Mouse (Mus musculus) MEL (cell line): Measurements from ENCODE around the gene Timp2. TPM values are rescaled to one million over a fixed set of nuclear protein-coding genes. Genes with fewer than 3 reads are reported as not detected.

ENCODE experiments used
- DNase-seq: peaks from one replicate; pipeline ENCODE4 v3.0.0; 2011; ENCODE audit warnings: low read depth, low spot score
- H3K27ac ChIP-seq: 2 replicates; pipeline ENCODE4 v1.5.1; 2012; ENCODE audit warnings: low read depth, mild to moderate bottlenecking, control low read depth, low read length, moderate library complexity; ENCODE audit not compliant: control insufficient read depth
- H3K27me3 ChIP-seq, 2 experiments: fragments of 150-350 bp in 1 of 2; sonication (generic) in 1 of 2; 2 replicates each; pipeline ENCODE4 v1.6.1; 2012; ENCODE audit warnings: low read length in 2 of 2, mild to moderate bottlenecking in 2 of 2, improper control_type of control experiment in 1 of 2, moderate library complexity in 1 of 2; ENCODE audit not compliant: insufficient read depth in 2 of 2, control insufficient read depth in 1 of 2
- H3K36me3 ChIP-seq, 2 experiments: 2 replicates each; pipeline ENCODE4 v1.6.1; 2012 to 2014; ENCODE audit warnings: low read length in 2 of 2, improper control_type of control experiment in 1 of 2, inconsistent platforms in 1 of 2, mild to moderate bottlenecking in 1 of 2; ENCODE audit not compliant: insufficient read depth in 2 of 2, control insufficient read depth in 1 of 2
- H3K4me1 ChIP-seq, 2 experiments: fragments of 150-350 bp in 1 of 2; sonication (generic) in 1 of 2; 2 replicates each; pipeline ENCODE4 v1.6.1; 2012; ENCODE audit warnings: low read length in 2 of 2, improper control_type of control experiment in 1 of 2, mild to moderate bottlenecking in 1 of 2; ENCODE audit not compliant: insufficient read depth in 2 of 2, control insufficient read depth in 1 of 2
- H3K4me3 ChIP-seq, 2 experiments: fragments of 150-350 bp in 1 of 2; sonication (generic) in 1 of 2; 2 replicates each; pipeline ENCODE4 v1.5.1; 2012; ENCODE audit warnings: low read depth in 2 of 2, low read length in 2 of 2, mild to moderate bottlenecking in 2 of 2, moderate library complexity in 2 of 2, control low read depth in 1 of 2, improper control_type of control experiment in 1 of 2; ENCODE audit not compliant: control insufficient read depth in 1 of 2, insufficient read depth in 1 of 2
- H3K79me2 ChIP-seq: 2 replicates; pipeline ENCODE4 v1.6.1; 2012; ENCODE audit warnings: mild to moderate bottlenecking, low read length, moderate library complexity; ENCODE audit not compliant: control insufficient read depth, poor library complexity, insufficient read depth
- H3K9ac ChIP-seq: 2 replicates; pipeline ENCODE4 v1.6.1; 2012; ENCODE audit warnings: low read depth, mild to moderate bottlenecking, control low read depth, low read length, moderate library complexity; ENCODE audit not compliant: control insufficient read depth, poor library complexity, severe bottlenecking
- H3K9me3 ChIP-seq: fragments of 150-350 bp; sonication (generic); replicated peaks from 2 replicates; pipeline ENCODE4 v1.6.1; 2012; ENCODE audit warnings: mild to moderate bottlenecking, low read length, improper control_type of control experiment, moderate library complexity; ENCODE audit not compliant: insufficient read depth
- CHD2 ChIP-seq: IDR thresholded peaks from 2 replicates; pipeline ENCODE4 v1.6.1; 2011; ENCODE audit warnings: low read length, improper control_type of control experiment
- E2F4 ChIP-seq: IDR thresholded peaks from 2 replicates; pipeline ENCODE4 v1.6.1; 2011; ENCODE audit warnings: low read depth, low read length, improper control_type of control experiment, borderline replicate concordance
- EP300 ChIP-seq, 2 experiments: IDR thresholded peaks; 2 replicates each; pipeline ENCODE4 v1.6.1; 2011; ENCODE audit warnings: improper control_type of control experiment in 2 of 2, low read length in 2 of 2, low read depth in 1 of 2, mild to moderate bottlenecking in 1 of 2
- JUND ChIP-seq: IDR thresholded peaks from 2 replicates; pipeline ENCODE4 v1.6.1; 2011; ENCODE audit warnings: low read depth, mild to moderate bottlenecking, improper control_type of control experiment, low read length
- KAT2A ChIP-seq: conservative IDR thresholded peaks from 2 replicates; pipeline ENCODE4 v1.6.1; 2012; ENCODE audit warnings: low read depth, low read length, improper control_type of control experiment, inconsistent platforms
- MAX ChIP-seq: IDR thresholded peaks from 2 replicates; pipeline ENCODE4 v1.6.1; 2011; ENCODE audit warnings: low read length, improper control_type of control experiment
- MYB ChIP-seq: IDR thresholded peaks from 2 replicates; pipeline ENCODE4 v1.6.1; 2011; ENCODE audit warnings: mild to moderate bottlenecking, low read depth, low read length, improper control_type of control experiment
- MYC ChIP-seq: IDR thresholded peaks from 2 replicates; pipeline ENCODE4 v1.6.1; 2011; ENCODE audit warnings: low read depth, mild to moderate bottlenecking, low read length, improper control_type of control experiment, moderate library complexity
- NELFE ChIP-seq: IDR thresholded peaks from 2 replicates; pipeline ENCODE4 v1.6.1; 2011; ENCODE audit warnings: low read depth, low read length, improper control_type of control experiment
- POLR2A ChIP-seq, 2 experiments: IDR thresholded peaks; 2 replicates each; pipeline ENCODE4 v1.6.1; 2011 to 2012; ENCODE audit warnings: low read length in 2 of 2, mild to moderate bottlenecking in 2 of 2, control low read depth in 1 of 2, improper control_type of control experiment in 1 of 2, low read depth in 1 of 2, moderate library complexity in 1 of 2; ENCODE audit not compliant: control insufficient read depth in 1 of 2, insufficient read depth in 1 of 2, poor library complexity in 1 of 2
- RAD21 ChIP-seq: IDR thresholded peaks from 2 replicates; pipeline ENCODE4 v1.6.1; 2011; ENCODE audit warnings: mild to moderate bottlenecking, low read depth, low read length, improper control_type of control experiment
- RCOR1 ChIP-seq: IDR thresholded peaks from 2 replicates; pipeline ENCODE4 v1.6.1; 2012; ENCODE audit warnings: low read depth, mild to moderate bottlenecking, inconsistent platforms, low read length, improper control_type of control experiment
- SMC3 ChIP-seq: IDR thresholded peaks from 2 replicates; pipeline ENCODE4 v1.6.1; 2011; ENCODE audit warnings: low read depth, low read length, improper control_type of control experiment
- TAL1 ChIP-seq: IDR thresholded peaks from 2 replicates; pipeline ENCODE4 v1.6.1; 2012; ENCODE audit warnings: mild to moderate bottlenecking, inconsistent platforms, low read length, moderate library complexity, mixed read lengths
- TBP ChIP-seq: IDR thresholded peaks from 2 replicates; pipeline ENCODE4 v1.8.0; 2011; ENCODE audit warnings: low read depth, low read length, improper control_type of control experiment
- TCF12 ChIP-seq: IDR thresholded peaks from 2 replicates; pipeline ENCODE4 v1.6.1; 2014; ENCODE audit warnings: low read depth, mild to moderate bottlenecking, inconsistent platforms, low read length, improper control_type of control experiment, moderate library complexity
- USF1 ChIP-seq: IDR thresholded peaks from 2 replicates; pipeline ENCODE4 v1.6.1; 2014; ENCODE audit warnings: low read depth, mild to moderate bottlenecking, inconsistent platforms, low read length, improper control_type of control experiment, moderate library complexity
- polyA plus RNA-seq, 2 experiments: library from polyadenylated mRNA; stranded (reverse) in 1 of 2; unstranded in 1 of 2; fragments of >175 nt in 1 of 2; fragments of >200 nt in 1 of 2; gene quantifications; 2 replicates each; pipeline versions ENCODE4 v1.2.1 to v1.2.4; 2012; ENCODE audit warnings: low replicate concordance in 2 of 2, low read depth in 1 of 2; ENCODE audit not compliant: insufficient read length in 2 of 2, insufficient read depth in 1 of 2, missing spikeins in 1 of 2
- total RNA-seq: library from RNA; depleted of rRNA; stranded (reverse); fragments of 300-350 nt; gene quantifications from 2 replicates; pipeline ENCODE4 v1.2.3, GENCODE M21; 2012; rRNA removed

Timp2 gene
- total and polyA plus RNA-seq, 3 experiments: not detected

- TF ChIP-seq KAT2A: no peak
- TF ChIP-seq, all 39 proteins: peak for 0
Observed at GRCm38 (mm10) chr11:118254159-118254951, 101.2 kb downstream of the Timp2 start (continued).

GRCm38 (mm10) chr11:118253447-118254158 lies 101.9 kb downstream of the Timp2 start:
- no peaks in the 10 kb centered on the region for H3K27me3 ChIP-seq
- H3K4me1 ChIP-seq: peaks cover 0 to 13% of the 10 kb centered on the region in 2 experiments; a peak in 2 of 4 replicates
- H3K9me3 ChIP-seq: no peaks in the 10 kb centered on the region
- no peak overlapping the region for H3K9ac ChIP-seq
- H3K4me3 ChIP-seq: no peak overlapping the region
- peaks cover 2 to 10% of the 10 kb centered on the region in 2 experiments; a peak in 3 of 4 replicates for H3K36me3 ChIP-seq
- DNase-seq: no peak
- H3K27ac ChIP-seq: no peak overlapping the region
- TF ChIP-seq JUND: no peak
- TF ChIP-seq MAX: no peak
- no peak for TF ChIP-seq TCF12
- no peak for TF ChIP-seq RAD21
- no peak for TF ChIP-seq TAL1
- TF ChIP-seq NELFE: no peak
- no peak for TF ChIP-seq MYC
- TF ChIP-seq RCOR1: no peak
- no peak for TF ChIP-seq MYB
- no peak for TF ChIP-seq POLR2A (IDR thresholded peaks at IDR 0.05; ENCODE audit: control insufficient read depth in 1 of 2, insufficient read depth in 1 of 2, low read depth in 1 of 2, low read length in 2 of 2, poor library complexity in 1 of 2)
- TF ChIP-seq USF1: no peak
- TF ChIP-seq E2F4: no peak
- TF ChIP-seq TBP: no peak
- TF ChIP-seq CHD2: no peak
- TF ChIP-seq EP300 (IDR thresholded peaks at IDR 0.05; ENCODE audit: low read depth in 1 of 2, low read length in 2 of 2): no peak
- no peak for TF ChIP-seq SMC3
- TF ChIP-seq, all 39 proteins: peak for 0
- no peaks in the 10 kb centered on the region for H3K79me2 ChIP-seq

Other genes starting within 250 kb of the Timp2 start
- under 0.01 and 0.04 TPM in 2 replicates for gene Dnah17, start 225.1 kb downstream of the Timp2 start, total RNA-seq
- gene Dnah17, start 225.1 kb downstream of the Timp2 start, polyA plus RNA-seq: under 1 TPM in 1 of 2 experiments, not detected in 1; 0.21 TPM
- gene Cyth1, start 107.1 kb downstream of the Timp2 start, total RNA-seq: 12.0 and 13.6 TPM in 2 replicates
- 10 to 100 TPM in 1 of 2 experiments, not detected in 1; 13.2 TPM for gene Cyth1, start 107.1 kb downstream of the Timp2 start, polyA plus RNA-seq
- 21.3 and 24.8 TPM in 2 replicates for gene Usp36, start 65.5 kb downstream of the Timp2 start, total RNA-seq
- gene Usp36, start 65.5 kb downstream of the Timp2 start, polyA plus RNA-seq: 10 to 100 TPM; 50.7 to 89.6 TPM
- not detected in 2 replicates for gene Cep295nl, start 13.2 kb downstream of the Timp2 start, total RNA-seq
- not detected for gene Cep295nl, start 13.2 kb downstream of the Timp2 start, polyA plus RNA-seq
- gene Lgals3bp, start 46.4 kb upstream of the Timp2 start, total RNA-seq: 1.4 and 3.0 TPM in 2 replicates
- gene Lgals3bp, start 46.4 kb upstream of the Timp2 start, polyA plus RNA-seq: 10 to 100 TPM in 1 of 2 experiments, not detected in 1; 18.3 TPM
- 25.8 and 26.0 TPM in 2 replicates for gene Cant1, start 63.3 kb upstream of the Timp2 start, total RNA-seq
- 100 to 1,000 TPM in 1 of 2 experiments, 10 to 100 TPM in 1; 34.4 to 145 TPM for gene Cant1, start 63.3 kb upstream of the Timp2 start, polyA plus RNA-seq
- gene C1qtnf1, start 72.5 kb upstream of the Timp2 start, total RNA-seq: 0.07 and 0.27 TPM in 2 replicates
- gene C1qtnf1, start 72.5 kb upstream of the Timp2 start, polyA plus RNA-seq: under 1 TPM in 1 of 2 experiments, not detected in 1; 0.72 TPM
- gene Engase, start 121.1 kb upstream of the Timp2 start, total RNA-seq: 15.3 and 19.7 TPM in 2 replicates
- gene Engase, start 121.1 kb upstream of the Timp2 start, polyA plus RNA-seq: 10 to 100 TPM in 1 of 2 experiments, not detected in 1; 23.5 TPM